Mouse (Mus musculus): ENCODE measurements around the gene Gmcl1.

The Gmcl1 gene

GRCm38 (mm10) chr6:86660161-86660877 is 72.9 kb downstream of the Gmcl1 start:
- DNase-seq (ENCODE audit: low read depth, low spot score), result peak; percentile 69

DNA sequence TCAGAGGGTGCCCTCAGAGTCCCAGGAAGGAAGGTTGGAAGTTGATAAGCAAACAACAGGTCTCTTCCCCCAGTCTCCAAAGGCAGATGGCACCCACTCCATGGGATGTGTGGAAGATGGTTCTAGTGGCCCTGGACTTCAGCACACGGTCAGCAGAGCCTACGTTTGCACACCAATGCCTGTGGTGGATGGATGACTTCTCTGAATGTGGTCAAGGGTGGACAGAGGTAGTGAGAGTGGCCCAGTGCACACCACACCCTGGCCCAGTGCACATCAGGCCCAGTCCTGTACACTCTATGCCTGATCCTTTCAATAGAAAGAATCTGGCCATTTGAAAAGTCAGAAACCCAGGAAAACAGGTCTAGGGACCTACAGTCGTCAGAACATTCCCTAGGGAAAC is 74.7 kb downstream of the Gmcl1 start:
- DNase-seq (ENCODE audit: low read depth, low spot score), result no peak

DNA sequence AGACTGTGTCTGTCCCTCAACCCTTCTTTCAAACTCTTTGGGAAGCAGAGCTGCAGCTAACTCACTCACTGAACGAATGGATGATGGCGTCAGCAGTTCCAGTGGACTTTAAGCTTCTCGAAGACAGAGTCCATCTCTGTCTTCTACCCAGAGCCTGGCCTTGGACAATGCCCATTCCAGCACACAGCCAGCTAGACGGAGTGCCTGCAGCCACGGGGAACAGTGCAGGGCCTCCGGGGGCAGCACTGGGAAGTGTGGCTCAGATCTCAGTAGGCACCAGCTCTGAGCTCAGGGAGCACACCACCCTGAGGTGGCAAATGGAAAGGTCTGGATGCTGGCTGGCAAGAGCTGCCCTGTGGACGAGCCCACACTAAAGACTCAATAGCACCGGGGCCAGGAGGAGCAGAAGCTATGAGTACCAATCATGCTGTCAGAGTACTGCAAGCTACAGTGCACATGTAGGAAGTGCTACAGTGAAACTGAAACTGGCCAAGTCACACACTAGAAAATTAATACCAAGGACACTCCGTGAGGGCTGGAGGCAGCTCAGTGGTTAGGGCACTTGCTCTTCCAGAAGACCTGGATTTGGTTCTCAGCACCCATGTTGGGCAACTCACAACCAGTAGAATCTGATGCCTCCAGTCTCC is 78.8 kb downstream of the Gmcl1 start:
- no peak for DNase-seq (ENCODE audit: low read depth, low spot score)

GRCm38 (mm10) chr6:86653026-86653425 is 80.2 kb downstream of the Gmcl1 start:
- no peak for DNase-seq (ENCODE audit: low read depth, low spot score)

DNA sequence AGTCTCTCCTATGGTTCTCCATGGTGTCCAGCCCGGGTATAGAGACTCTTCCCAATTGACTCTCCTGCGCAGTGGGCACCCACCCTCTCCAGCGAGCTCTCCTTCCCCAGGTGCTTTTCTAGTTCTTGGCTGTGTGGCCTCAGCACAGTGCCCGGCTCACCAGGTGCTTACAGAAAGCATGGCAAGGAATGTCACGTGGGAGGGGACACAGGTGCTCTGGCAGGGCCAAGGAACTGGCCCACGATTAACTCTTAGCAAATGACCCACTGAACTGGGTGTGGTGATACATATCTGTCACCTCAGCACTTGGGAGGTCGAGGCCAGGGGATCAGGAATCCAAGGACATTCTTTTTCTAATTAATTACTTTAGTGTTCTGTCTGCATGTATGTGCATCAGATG is 87.0 kb downstream of the Gmcl1 start:
- no peak for DNase-seq (ENCODE audit: low read depth, low spot score)

GRCm38 (mm10) chr6:86645551-86645950 is 87.6 kb downstream of the Gmcl1 start:
- no peak for DNase-seq (ENCODE audit: low read depth, low spot score)

- DNase-seq (ENCODE audit: low read depth, low spot score), result no peak
Observed at GRCm38 (mm10) chr6:86644775-86645400, 88.3 kb downstream of the Gmcl1 start.
